In the genomic region with DNA sequence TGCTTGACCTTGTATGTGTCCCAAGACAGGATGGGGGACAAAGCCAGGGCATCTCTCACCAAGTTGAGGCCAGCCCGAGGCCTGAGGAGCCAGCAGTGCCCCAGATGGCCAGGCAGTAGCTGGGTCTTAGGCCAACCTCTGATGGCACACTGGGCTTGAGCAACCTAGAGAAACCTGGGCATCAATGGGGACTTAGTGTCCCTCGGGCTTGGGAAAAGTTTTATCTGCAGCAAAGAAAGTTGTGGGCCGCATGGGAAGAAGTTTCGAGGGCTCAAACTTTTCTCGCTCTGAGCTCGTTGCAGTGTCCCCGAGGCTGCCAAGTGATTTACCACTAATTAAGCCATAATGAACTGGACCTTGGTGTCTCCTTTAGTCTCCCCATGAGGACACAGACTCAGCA, we compare ENCODE assay signal across 25 mouse cellular contexts. TPM values are rescaled to one million over a fixed set of nuclear protein-coding genes. Genes with fewer than 3 reads are reported as not detected.
DNase-seq lines count a peak whose midpoint lies in the region; ATAC-seq and TF ChIP-seq lines count a peak whose summit lies in the region.
"Had no signal": no experiment of that assay in that cellular context is flagged by ENCODE, and none has a peak within 500 bp of the region (broad histone marks: within the 10 kb centered on the region; RNA-seq: fewer than 3 reads in every experiment).

No protein-coding gene starts in this region.

- WGBS in heart, embryonic 10.5 days: 79% methylated on average over 7 of the region's 7 CpGs
- WGBS in midbrain, embryonic 11.5 days: 75% methylated on average over 7 of the region's 7 CpGs
- 76% methylated on average over 7 of the region's 7 CpGs for WGBS in midbrain, postnatal 0 days

- no peaks in the 10 kb centered on the region for H3K36me3 ChIP-seq in heart, embryonic 10.5 days
- H3K36me3 ChIP-seq in midbrain, embryonic 11.5 days (ENCODE audit: control insufficient read depth, insufficient read depth, low read length): no peaks in the 10 kb centered on the region
- H3K36me3 ChIP-seq in midbrain, postnatal 0 days (ENCODE audit: insufficient read depth, low read length): no peaks in the 10 kb centered on the region
- H3K36me3 ChIP-seq: G1E had no signal

- H3K4me1 ChIP-seq in heart, embryonic 10.5 days: peaks cover 5% of the 10 kb centered on the region; the same call in 1 of the 2 replicates
- H3K4me1 ChIP-seq in midbrain, embryonic 11.5 days (ENCODE audit: control insufficient read depth, insufficient read depth, low read length): no peaks in the 10 kb centered on the region
- no peaks in the 10 kb centered on the region for H3K4me1 ChIP-seq in midbrain, postnatal 0 days (ENCODE audit: insufficient read depth, low read length)

- no peak overlapping the region for H3K27ac ChIP-seq in heart, embryonic 10.5 days
- no peak overlapping the region for H3K27ac ChIP-seq in midbrain, embryonic 11.5 days (ENCODE audit: low read depth, low read length)
- no peak overlapping the region for H3K27ac ChIP-seq in midbrain, postnatal 0 days (ENCODE audit: low read depth, low read length)

- no peak for ATAC-seq in midbrain, embryonic 11.5 days (ENCODE audit: low FRiP score)
- no peak for ATAC-seq in midbrain, postnatal 0 days (ENCODE audit: low FRiP score)
- ATAC-seq: activated CD4-positive, CD25-positive, alpha-beta regulatory T cell, adult 4 months; CD4-positive, CD25-positive, alpha-beta regulatory T cell, adult 4 months; Patski had no signal

- H3K9me3 ChIP-seq in heart, embryonic 10.5 days: no peaks in the 10 kb centered on the region
- no peaks in the 10 kb centered on the region for H3K9me3 ChIP-seq in midbrain, embryonic 11.5 days (ENCODE audit: control insufficient read depth, low read length)
- no peaks in the 10 kb centered on the region for H3K9me3 ChIP-seq in midbrain, postnatal 0 days (ENCODE audit: low read length)
- H3K9me3 ChIP-seq: G1E had no signal

- peak; percentile 70 for DNase-seq in heart, embryonic 10.5 days (ENCODE audit: low spot score)
- no peak for DNase-seq in heart, adult 11 months
- peak; percentile 77 for DNase-seq in midbrain, embryonic 11.5 days (ENCODE audit: low spot score, missing footprints)
- DNase-seq in midbrain, postnatal 0 days (ENCODE audit: low spot score): no peak
- DNase-seq: adrenal gland, adult 2 months; adrenal gland, adult 8-10 months; adrenal gland, postnatal 10 days; adrenal gland, postnatal 25 days; adrenal gland, postnatal 36 days; B cell, adult 2 months; cerebellum, adult 11 months; cerebellum, adult 11-12 months; cerebellum, adult 18-20 months had no signal

- H3K4me3 ChIP-seq in heart, embryonic 10.5 days: no peak overlapping the region
- no peak overlapping the region for H3K4me3 ChIP-seq in midbrain, embryonic 11.5 days (ENCODE audit: low read depth, low read length)
- no peak overlapping the region for H3K4me3 ChIP-seq in midbrain, postnatal 0 days (ENCODE audit: low read depth, low read length)

- peaks cover 32% of the 10 kb centered on the region for H3K27me3 ChIP-seq in heart, embryonic 10.5 days (ENCODE audit: insufficient read depth, poor library complexity, severe bottlenecking)
- H3K27me3 ChIP-seq in midbrain, embryonic 11.5 days (ENCODE audit: control insufficient read depth, insufficient read depth, low read length): peaks cover 6% of the 10 kb centered on the region; the same call in 1 of the 2 replicates
- H3K27me3 ChIP-seq in midbrain, postnatal 0 days (ENCODE audit: insufficient read depth, low read length): peaks cover 5% of the 10 kb centered on the region; the same call in 1 of the 2 replicates
- H3K27me3 ChIP-seq: CH12.LX, Patski had no signal

- H3K9ac ChIP-seq in midbrain, embryonic 11.5 days (ENCODE audit: low read length): no peak overlapping the region
- no peak overlapping the region for H3K9ac ChIP-seq in midbrain, postnatal 0 days (replicated peaks; ENCODE audit: low read length, poor library complexity, severe bottlenecking)

- H3K4me2 ChIP-seq in midbrain, embryonic 11.5 days: no peak overlapping the region
- no peak overlapping the region for H3K4me2 ChIP-seq in midbrain, postnatal 0 days (ENCODE audit: low read depth, low read length, poor library complexity, severe bottlenecking)

- TF ChIP-seq CTCF in midbrain, postnatal 0 days (IDR thresholded peaks at IDR 0.05): no peak

RNA-seq across cellular contexts. Expression of gene Olfr545, which starts 10.4 kb away (rescaled TPM):
- 0.11 TPM in 1 of 2 replicates, not detected in the other for polyA plus RNA-seq in heart, embryonic 10.5 days (2016; fragmentation: Nextera tagmentation; extraction: Ambion mirVana)
- 0.16 TPM in 1 of 2 replicates, not detected in the other for polyA plus RNA-seq in midbrain, embryonic 11.5 days (2014; fragmentation: Nextera tagmentation; extraction: Ambion mirVana)
- not detected in 2 replicates for total RNA-seq in midbrain, postnatal 0 days (2014; rRNA removed)
- 0.07 and 0.17 TPM in 2 replicates for polyA plus RNA-seq in midbrain, postnatal 0 days (2015; fragmentation: Nextera tagmentation; extraction: Ambion mirVana)
- total RNA-seq: adrenal gland, adult 18-20 months; adrenal gland, adult 2 months; adrenal gland, adult 8-10 months; adrenal gland, postnatal 10 days; adrenal gland, postnatal 14 days; adrenal gland, postnatal 25 days; adrenal gland, postnatal 36 days; adrenal gland, postnatal 4 days; CH12.LX; ES-E14 had no signal
- polyA plus RNA-seq: activated CD4-positive, CD25-positive, alpha-beta regulatory T cell, adult 4 months; adrenal gland, adult 2 months; brain, embryonic 14.5 days; C2C12; CD4-positive, CD25-positive, alpha-beta regulatory T cell, adult 4 months; G1E; Patski had no signal

RNA-seq across cellular contexts. Expression of gene Olfr544, which starts 21.6 kb away (rescaled TPM):
- polyA plus RNA-seq in heart, embryonic 10.5 days (2016; fragmentation: Nextera tagmentation; extraction: Ambion mirVana): 0.04 TPM in 2 replicates
- 0.04 and 0.10 TPM in 2 replicates for polyA plus RNA-seq in midbrain, embryonic 11.5 days (2014; fragmentation: Nextera tagmentation; extraction: Ambion mirVana)
- total RNA-seq in midbrain, postnatal 0 days (2014; rRNA removed): not detected in 2 replicates
- polyA plus RNA-seq in midbrain, postnatal 0 days (2015; fragmentation: Nextera tagmentation; extraction: Ambion mirVana): 0.12 TPM in 1 of 2 replicates, not detected in the other
- total RNA-seq: adrenal gland, adult 18-20 months; adrenal gland, adult 2 months; adrenal gland, adult 8-10 months; adrenal gland, postnatal 10 days; adrenal gland, postnatal 14 days; adrenal gland, postnatal 25 days; adrenal gland, postnatal 36 days; adrenal gland, postnatal 4 days; CH12.LX; ES-E14; G1E had no signal
- polyA plus RNA-seq: adrenal gland, adult 2 months; brain, embryonic 14.5 days; CD4-positive, CD25-positive, alpha-beta regulatory T cell, adult 4 months; G1E; Patski had no signal

RNA-seq across cellular contexts. Expression of gene Olfr547, which starts 24.8 kb away (rescaled TPM):
- not detected in 2 replicates for polyA plus RNA-seq in heart, embryonic 10.5 days (2016; fragmentation: Nextera tagmentation; extraction: Ambion mirVana)
- not detected in 2 replicates for polyA plus RNA-seq in midbrain, embryonic 11.5 days (2014; fragmentation: Nextera tagmentation; extraction: Ambion mirVana)
- not detected in 2 replicates for total RNA-seq in midbrain, postnatal 0 days (2014; rRNA removed)
- polyA plus RNA-seq in midbrain, postnatal 0 days (2015; fragmentation: Nextera tagmentation; extraction: Ambion mirVana): not detected in 2 replicates
- total RNA-seq: adrenal gland, adult 18-20 months; adrenal gland, adult 2 months; adrenal gland, adult 8-10 months; adrenal gland, postnatal 10 days; adrenal gland, postnatal 14 days; adrenal gland, postnatal 25 days; adrenal gland, postnatal 36 days; adrenal gland, postnatal 4 days; CH12.LX; ES-E14; G1E; MEL had no signal
- polyA plus RNA-seq: activated CD4-positive, CD25-positive, alpha-beta regulatory T cell, adult 4 months; adrenal gland, adult 2 months; brain, embryonic 14.5 days; C2C12; CD4-positive, CD25-positive, alpha-beta regulatory T cell, adult 4 months; G1E; Patski had no signal

RNA-seq across cellular contexts. Expression of gene Olfr543, which starts 28.2 kb away (rescaled TPM):
- polyA plus RNA-seq in heart, embryonic 10.5 days (2016; fragmentation: Nextera tagmentation; extraction: Ambion mirVana): 0.19 and 0.22 TPM in 2 replicates
- 0.25 and 0.33 TPM in 2 replicates for polyA plus RNA-seq in midbrain, embryonic 11.5 days (2014; fragmentation: Nextera tagmentation; extraction: Ambion mirVana)
- total RNA-seq in midbrain, postnatal 0 days (2014; rRNA removed): not detected in 2 replicates
- polyA plus RNA-seq in midbrain, postnatal 0 days (2015; fragmentation: Nextera tagmentation; extraction: Ambion mirVana): 0.29 and 0.38 TPM in 2 replicates
- total RNA-seq: adrenal gland, adult 18-20 months; adrenal gland, adult 2 months; adrenal gland, adult 8-10 months; adrenal gland, postnatal 10 days; adrenal gland, postnatal 14 days; adrenal gland, postnatal 25 days; adrenal gland, postnatal 36 days; adrenal gland, postnatal 4 days; CH12.LX had no signal
- polyA plus RNA-seq: adrenal gland, adult 2 months; brain, embryonic 14.5 days; G1E; Patski had no signal

RNA-seq across cellular contexts. Expression of gene Olfr548-ps1, which starts 31.0 kb away (rescaled TPM):
- not detected in 2 replicates for polyA plus RNA-seq in heart, embryonic 10.5 days (2016; fragmentation: Nextera tagmentation; extraction: Ambion mirVana)
- polyA plus RNA-seq in midbrain, embryonic 11.5 days (2014; fragmentation: Nextera tagmentation; extraction: Ambion mirVana): not detected in 2 replicates
- not detected in 2 replicates for total RNA-seq in midbrain, postnatal 0 days (2014; rRNA removed)
- polyA plus RNA-seq in midbrain, postnatal 0 days (2015; fragmentation: Nextera tagmentation; extraction: Ambion mirVana): not detected in 2 replicates
- total RNA-seq: adrenal gland, adult 18-20 months; adrenal gland, adult 2 months; adrenal gland, adult 8-10 months; adrenal gland, postnatal 10 days; adrenal gland, postnatal 14 days; adrenal gland, postnatal 25 days; adrenal gland, postnatal 36 days; adrenal gland, postnatal 4 days; CH12.LX; ES-E14; MEL had no signal
- polyA plus RNA-seq: activated CD4-positive, CD25-positive, alpha-beta regulatory T cell, adult 4 months; adrenal gland, adult 2 months; brain, embryonic 14.5 days; C2C12; CD4-positive, CD25-positive, alpha-beta regulatory T cell, adult 4 months; G1E; Patski had no signal

Comparison
In these comparisons a context has a peak if more than half of its experiments do, and no peak if none do; other contexts are left out.
1. DNase-seq: peak in heart, embryonic 10.5 days (single experiment) and midbrain, embryonic 11.5 days (single experiment); none in heart, adult 11 months (single experiment) and midbrain, postnatal 0 days (single experiment).